Mouse (Mus musculus) liver, embryonic 16.5 days (tissue): Measurements from ENCODE around the gene Rab3il1. TPM values are rescaled to one million over a fixed set of nuclear protein-coding genes. Genes with fewer than 3 reads are reported as not detected.

Experiments used
- ATAC-seq: fragments of 200-750 bp; cut with Nextera tagmentation; 2 replicates; pipeline ENCODE4 v1.8.0; 2017; ENCODE audit warnings: low read depth, mild to moderate bottlenecking, moderate number of reproducible peaks, moderate library complexity
- H3K27ac ChIP-seq: fragments of 300-500 bp; sonication (generic); 2 replicates; pipeline ENCODE4 v1.5.1; 2014; ENCODE audit warnings: mild to moderate bottlenecking, low read length
- H3K27me3 ChIP-seq: fragments of 300-500 bp; sonication (generic); 2 replicates; pipeline ENCODE4 v1.6.1; 2014; ENCODE audit warnings: low read depth, low read length, mixed read lengths; ENCODE audit not compliant: control insufficient read depth, insufficient read depth
- H3K36me3 ChIP-seq: fragments of 300-500 bp; sonication (generic); 2 replicates; pipeline ENCODE4 v1.6.1; 2014; ENCODE audit warnings: mild to moderate bottlenecking; ENCODE audit not compliant: control insufficient read depth, insufficient read depth
- H3K4me1 ChIP-seq: fragments of 300-500 bp; sonication (generic); 2 replicates; pipeline ENCODE4 v1.6.1; 2014; ENCODE audit warnings: low read depth, low read length, mixed read lengths; ENCODE audit not compliant: control insufficient read depth
- H3K4me2 ChIP-seq: fragments of 300-500 bp; sonication (generic); 2 replicates; pipeline ENCODE4 v1.6.1; 2014; ENCODE audit warnings: low read depth, low read length, mixed read lengths
- H3K4me3 ChIP-seq: fragments of 300-500 bp; sonication (generic); 2 replicates; pipeline ENCODE4 v1.5.1; 2014; ENCODE audit warnings: low read depth, mild to moderate bottlenecking, low read length
- H3K9ac ChIP-seq: fragments of 300-500 bp; sonication (generic); 2 replicates; pipeline ENCODE4 v1.6.1; 2014; ENCODE audit warnings: low read depth, low read length
- H3K9me3 ChIP-seq: fragments of 300-500 bp; sonication (generic); replicated peaks from 2 replicates; pipeline ENCODE4 v1.6.1; 2016; ENCODE audit warnings: low read length; ENCODE audit not compliant: control insufficient read depth
- WGBS: fragments of 180-500 bp; shearing (Covaris S2); extraction: QIAGEN DNeasy Blood & Tissue Kit; methylation state at CpG from one replicate; pipeline ENCODE4 v1.1.7; 2014; ENCODE audit not compliant: insufficient replicate concordance; 5-methylcytosine and 5-hydroxymethylcytosine counted together
- polyA plus RNA-seq: library from polyadenylated mRNA; unstranded; fragments of >200 nt; fragmentation: Nextera tagmentation; extraction: Ambion mirVana; gene quantifications from 2 replicates; pipeline ENCODE4 v1.2.1, GENCODE M21; 2015

The Rab3il1 gene
- polyA plus RNA-seq, 1 experiment from 2014 or later, result 248 TPM

DNA sequence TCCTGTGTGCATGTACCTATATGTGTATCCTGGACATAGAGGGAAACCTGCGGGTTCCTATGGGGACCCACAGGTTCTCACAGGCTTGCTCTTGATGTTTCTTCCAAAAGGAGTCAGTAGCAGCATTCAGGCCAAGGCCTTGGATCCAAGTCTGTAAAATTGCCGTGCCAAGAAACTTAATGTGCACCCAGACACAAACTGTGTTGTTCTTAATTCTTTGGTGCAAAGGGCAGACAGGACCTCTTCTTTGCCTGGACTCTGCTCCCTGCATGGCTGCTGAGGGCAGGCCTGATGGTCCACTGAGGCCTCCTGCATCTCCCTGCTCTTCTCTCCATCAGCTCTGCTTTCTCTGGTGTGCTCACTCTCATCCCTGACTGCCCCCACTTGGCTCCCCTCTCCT, 28.3 kb downstream of the Rab3il1 start:
- no peaks in the 10 kb centered on the region for H3K27me3 ChIP-seq
- WGBS, result 90% methylated on average over 2 of the region's 2 CpGs
- H3K4me2 ChIP-seq, result no peak overlapping the region
- H3K4me3 ChIP-seq, result no peak overlapping the region
- no peak overlapping the region for H3K9ac ChIP-seq
- H3K36me3 ChIP-seq, result peaks cover 83% of the 10 kb centered on the region
- H3K9me3 ChIP-seq, result no peaks in the 10 kb centered on the region
- no peak for ATAC-seq
- H3K27ac ChIP-seq, result no peak overlapping the region
- H3K4me1 ChIP-seq, result peaks cover 9% of the 10 kb centered on the region

DNA sequence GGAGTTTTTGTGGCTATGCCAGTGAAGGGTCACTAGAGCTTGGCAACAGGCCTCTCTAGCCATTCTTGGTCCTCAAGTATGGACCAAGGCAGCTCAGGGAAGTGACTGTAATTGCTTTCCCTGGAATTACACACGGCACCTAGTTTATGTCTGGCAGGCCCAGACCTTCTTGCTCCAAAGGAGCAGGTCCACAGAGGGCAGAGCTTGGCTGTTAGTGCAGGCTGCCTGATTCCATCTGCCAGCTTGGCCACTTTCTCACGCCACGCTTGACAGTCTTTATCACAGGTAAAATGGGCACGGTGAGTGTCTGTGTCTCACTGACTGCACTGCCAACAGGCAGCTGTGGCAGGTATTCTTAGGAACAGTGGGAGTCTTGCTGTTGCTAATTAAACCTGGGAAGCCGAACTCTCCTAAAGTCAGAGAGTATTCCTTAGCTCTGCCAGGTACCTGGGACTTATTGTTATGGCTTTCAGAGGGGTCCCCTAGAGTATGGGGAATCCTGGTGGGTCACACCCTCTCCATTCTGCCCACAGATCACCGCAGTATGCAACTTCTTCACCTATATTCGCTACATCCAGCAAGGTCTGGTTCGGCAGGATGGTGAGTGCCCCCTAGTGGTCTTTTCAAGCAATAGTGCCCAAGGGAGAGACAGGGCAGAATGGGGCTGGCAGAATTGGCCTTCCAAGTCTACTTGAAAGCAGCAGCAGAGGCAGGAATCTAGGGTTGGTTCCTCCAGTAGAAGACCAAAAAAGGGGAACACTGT, 31.9 kb downstream of the Rab3il1 start:
- peak; percentile 44 for ATAC-seq
- H3K36me3 ChIP-seq, result peaks cover 76% of the 10 kb centered on the region
- 46% methylated on average over 8 of the region's 8 CpGs for WGBS
- no peak overlapping the region for H3K27ac ChIP-seq
- no peaks in the 10 kb centered on the region for H3K9me3 ChIP-seq
- H3K9ac ChIP-seq, result no peak overlapping the region
- H3K27me3 ChIP-seq, result no peaks in the 10 kb centered on the region
- no peak overlapping the region for H3K4me2 ChIP-seq
- H3K4me1 ChIP-seq, result peaks cover 5% of the 10 kb centered on the region
- no peak overlapping the region for H3K4me3 ChIP-seq

DNA sequence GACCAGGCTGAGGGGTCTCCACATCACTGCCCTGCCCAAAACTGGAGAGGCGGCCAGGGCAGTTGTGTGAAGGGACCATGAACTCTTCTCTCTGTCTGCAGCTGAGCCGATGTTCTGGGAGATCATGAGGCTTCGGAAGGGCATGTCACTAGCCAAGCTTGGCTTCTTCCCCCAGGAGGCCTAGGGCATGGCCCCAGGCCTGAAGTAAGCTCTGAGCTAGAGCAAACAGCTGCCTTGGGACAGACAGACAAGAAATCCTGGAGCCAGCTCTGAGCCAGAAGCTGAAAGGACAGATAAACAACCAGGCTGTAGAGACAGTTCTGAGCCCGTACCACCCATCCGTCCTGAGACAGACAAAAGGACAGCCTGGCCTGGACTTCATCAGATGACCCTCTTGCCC, 32.9 kb downstream of the Rab3il1 start:
- Histone ChIP-seq H3K4me2 (no peak overlapping the region), H3K27ac (no peak overlapping the region), H3K4me1 (peaks cover 10% of the 10 kb centered on the region), H3K4me3 (no peak overlapping the region), H3K36me3 (peaks cover 67% of the 10 kb centered on the region), H3K9ac (no peak overlapping the region), H3K27me3 (no peaks in the 10 kb centered on the region), H3K9me3 (no peaks in the 10 kb centered on the region)
- WGBS, result 79% methylated on average over 5 of the region's 5 CpGs
- ATAC-seq, result no peak

GRCm38 (mm10) chr19:10034785-10035447, 33.4 kb downstream of the Rab3il1 start:
- H3K27ac ChIP-seq, result no peak overlapping the region
- H3K4me2 ChIP-seq, result no peak overlapping the region
- H3K36me3 ChIP-seq, result peaks cover 62% of the 10 kb centered on the region
- no peak overlapping the region for H3K4me3 ChIP-seq
- no peaks in the 10 kb centered on the region for H3K27me3 ChIP-seq
- 68% methylated on average over 8 of the region's 8 CpGs for WGBS
- peak; percentile 47; the same call in 1 of the 2 replicates for ATAC-seq
- peaks cover 10% of the 10 kb centered on the region for H3K4me1 ChIP-seq
- H3K9me3 ChIP-seq, result no peaks in the 10 kb centered on the region
- H3K9ac ChIP-seq, result no peak overlapping the region

- WGBS, result 68% methylated on average over 2 of the region's 2 CpGs
- Histone ChIP-seq H3K27me3 (peaks cover 2% of the 10 kb centered on the region; the same call in 1 of the 2 replicates), H3K4me3 (no peak overlapping the region), H3K9ac (no peak overlapping the region), H3K36me3 (peaks cover 39% of the 10 kb centered on the region), H3K27ac (no peak overlapping the region), H3K9me3 (no peaks in the 10 kb centered on the region), H3K4me2 (no peak overlapping the region), H3K4me1 (peaks cover 28% of the 10 kb centered on the region)
- ATAC-seq, result no peak
These were observed 36.1 kb downstream of the Rab3il1 start for GRCm38 (mm10) chr19:10037534-10037933.

GRCm38 (mm10) chr19:10038364-10038763, 36.9 kb downstream of the Rab3il1 start:
- no peak overlapping the region for H3K4me3 ChIP-seq
- peaks cover 35% of the 10 kb centered on the region for H3K4me1 ChIP-seq
- H3K9me3 ChIP-seq, result no peaks in the 10 kb centered on the region
- WGBS, result 87% methylated on average over 3 of the region's 3 CpGs
- H3K27ac ChIP-seq, result no peak overlapping the region
- peaks cover 33% of the 10 kb centered on the region for H3K36me3 ChIP-seq
- no peak for ATAC-seq
- no peak overlapping the region for H3K9ac ChIP-seq
- no peak overlapping the region for H3K4me2 ChIP-seq
- H3K27me3 ChIP-seq, result peaks cover 2% of the 10 kb centered on the region; the same call in 1 of the 2 replicates

- ATAC-seq, result no peak
- Histone ChIP-seq H3K9ac (no peak overlapping the region), H3K27me3 (peaks cover 2% of the 10 kb centered on the region; the same call in 1 of the 2 replicates), H3K4me2 (no peak overlapping the region), H3K4me3 (no peak overlapping the region), H3K27ac (no peak overlapping the region), H3K36me3 (peaks cover 28% of the 10 kb centered on the region), H3K9me3 (no peaks in the 10 kb centered on the region), H3K4me1 (peaks cover 35% of the 10 kb centered on the region)
- 54% methylated on average over 3 of the region's 3 CpGs for WGBS
These were observed 37.4 kb downstream of the Rab3il1 start for GRCm38 (mm10) chr19:10038910-10039309.

GRCm38 (mm10) chr19:10039615-10040014, 38.1 kb downstream of the Rab3il1 start:
- H3K27me3 ChIP-seq, result peaks cover 2% of the 10 kb centered on the region; the same call in 1 of the 2 replicates
- no peak overlapping the region for H3K4me2 ChIP-seq
- H3K27ac ChIP-seq, result no peak overlapping the region
- H3K9ac ChIP-seq, result no peak overlapping the region
- WGBS, result 74% methylated on average over 2 of the region's 2 CpGs
- H3K9me3 ChIP-seq, result no peaks in the 10 kb centered on the region
- peaks cover 21% of the 10 kb centered on the region for H3K36me3 ChIP-seq
- no peak for ATAC-seq
- H3K4me3 ChIP-seq, result no peak overlapping the region
- H3K4me1 ChIP-seq, result peaks cover 40% of the 10 kb centered on the region

GRCm38 (mm10) chr19:10040866-10041387, 39.5 kb downstream of the Rab3il1 start:
- H3K4me1 ChIP-seq, result peaks cover 53% of the 10 kb centered on the region
- no peak overlapping the region for H3K27ac ChIP-seq
- peaks cover 2% of the 10 kb centered on the region; the same call in 1 of the 2 replicates for H3K27me3 ChIP-seq
- WGBS, result 9% methylated on average over 20 of the region's 20 CpGs
- ATAC-seq, result no peak
- peak overlapping the region; percentile 55 for H3K9ac ChIP-seq
- peaks cover 8% of the 10 kb centered on the region for H3K36me3 ChIP-seq
- peak overlapping the region; percentile 65 for H3K4me3 ChIP-seq
- H3K9me3 ChIP-seq, result no peaks in the 10 kb centered on the region
- H3K4me2 ChIP-seq, result peak overlapping the region; percentile 87
